Mouse (Mus musculus) testis, postnatal 14 days (tissue): ENCODE data around the gene Dnah11.

ENCODE experiments used
- DNase-seq: peaks from one replicate; pipeline ENCODE4 v3.0.0; 2021; ENCODE audit warnings: low spot score

Dnah11 gene

DNA sequence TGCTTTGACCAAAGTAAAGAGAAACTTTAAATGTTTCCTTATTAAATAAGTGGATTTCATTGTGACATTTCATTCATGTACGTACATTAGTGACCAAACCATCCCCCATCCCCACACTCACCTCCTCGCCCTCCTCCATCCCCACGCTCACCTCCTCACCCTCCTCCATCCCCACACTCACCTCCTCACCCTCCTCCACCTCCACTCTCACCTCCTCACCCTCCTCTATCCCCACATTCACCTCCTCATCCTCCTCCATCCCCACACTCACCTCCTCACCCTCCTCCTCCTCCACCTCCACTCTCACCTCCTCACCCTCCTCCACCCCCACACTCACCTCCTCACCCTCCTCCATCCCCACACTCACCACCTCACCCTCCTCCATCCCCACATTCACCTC is 337.6 kb downstream of the Dnah11 start:
- DNase-seq, result no peak

DNA sequence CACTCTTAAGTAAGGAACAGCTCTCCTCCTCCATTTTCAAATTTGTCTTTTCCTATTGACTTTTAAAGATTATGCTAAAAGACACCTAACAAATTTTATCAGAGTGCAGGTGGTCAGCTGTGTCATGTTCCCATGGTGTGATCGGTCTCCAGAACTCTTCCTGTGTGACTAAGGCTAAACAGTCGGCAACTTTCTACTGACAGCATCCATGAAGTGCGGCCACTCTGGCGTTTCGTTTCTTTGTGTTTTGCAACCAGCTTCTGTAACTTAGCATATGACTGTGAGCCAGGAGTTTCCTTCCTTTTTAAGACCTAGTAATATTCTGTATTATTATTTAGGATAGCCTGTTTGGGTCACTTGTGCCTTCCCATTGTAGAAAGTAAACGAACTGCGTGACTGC is 338.0 kb downstream of the Dnah11 start:
- no peak for DNase-seq

DNA sequence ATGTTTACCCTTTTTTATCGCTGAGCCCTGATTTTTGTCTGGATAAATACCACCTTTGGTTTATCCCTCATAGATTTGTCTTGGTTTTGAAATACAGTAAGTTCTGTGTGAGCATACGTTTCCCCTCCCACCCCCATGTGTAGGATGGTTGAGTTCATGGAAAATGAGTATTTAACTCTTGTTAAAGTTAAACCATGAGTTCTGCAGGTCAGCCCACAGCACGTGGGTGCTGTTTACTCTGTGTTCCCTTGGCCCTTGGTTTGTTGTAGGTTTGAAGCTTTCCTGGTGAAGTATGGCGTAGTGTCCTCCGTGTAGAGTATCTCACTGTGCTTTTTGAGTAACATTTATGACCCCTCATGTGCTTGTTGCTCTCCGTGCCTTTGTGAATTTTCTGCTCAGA is 341.0 kb downstream of the Dnah11 start:
- no peak for DNase-seq

DNA sequence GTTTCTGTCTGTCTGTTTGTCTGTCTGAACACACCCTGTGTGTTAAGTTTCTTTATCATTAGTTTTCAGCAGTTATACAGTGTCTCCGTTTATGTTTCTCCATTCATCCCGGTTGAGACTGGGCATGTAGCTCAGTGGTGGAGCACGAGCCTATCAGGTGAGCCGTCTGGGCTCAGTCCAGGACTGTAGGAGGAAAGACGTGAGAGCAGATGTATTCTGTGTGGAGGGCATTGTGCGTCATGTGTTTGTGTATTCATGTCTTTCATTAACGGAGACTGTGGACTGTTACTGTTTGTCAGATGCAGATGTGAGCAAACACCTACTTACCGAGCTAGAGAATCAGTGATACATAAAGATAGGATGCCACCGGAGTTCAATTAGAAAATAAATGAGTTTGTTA is 341.8 kb downstream of the Dnah11 start:
- DNase-seq, result no peak

DNA sequence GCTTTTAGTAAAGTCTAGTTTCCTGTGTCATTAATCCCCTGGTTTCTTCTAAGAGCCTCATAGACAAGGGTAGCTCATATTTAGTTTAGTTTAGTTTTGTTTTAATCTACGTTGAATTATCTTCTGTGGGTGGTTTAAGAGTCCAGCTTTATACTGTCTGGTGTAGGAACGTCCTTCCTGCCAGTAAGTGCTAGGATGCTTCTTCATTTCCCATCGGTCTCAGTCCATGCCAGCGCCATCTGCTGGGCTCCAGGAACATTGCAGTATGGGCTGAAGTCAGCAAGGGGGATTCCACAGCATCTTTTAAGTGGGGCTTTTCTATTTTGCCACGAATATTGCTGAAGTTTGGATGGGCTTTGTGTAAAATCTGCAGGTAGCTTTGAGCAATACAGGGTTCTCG is 345.5 kb downstream of the Dnah11 start:
- peak; percentile 16 for DNase-seq

DNA sequence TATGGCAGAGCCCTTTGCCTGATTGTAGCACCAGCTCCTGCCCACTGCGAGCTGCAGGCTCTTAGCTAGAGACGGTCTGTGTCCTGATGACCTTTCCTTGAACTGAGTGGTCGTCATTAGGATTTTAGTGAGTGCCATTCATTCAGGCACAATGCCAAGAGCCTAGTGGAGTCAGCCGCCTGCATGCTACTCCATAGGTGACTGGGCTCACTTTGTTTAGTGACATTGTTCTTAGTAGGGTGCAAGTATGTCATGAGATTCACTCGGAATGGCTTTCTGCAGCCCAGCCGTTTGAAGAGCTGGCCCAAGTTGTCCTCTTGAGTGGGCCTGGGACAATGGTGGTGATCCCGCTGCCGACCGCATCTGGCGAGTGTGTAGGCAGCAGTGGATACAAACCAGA is 348.4 kb downstream of the Dnah11 start:
- DNase-seq, result no peak

DNA sequence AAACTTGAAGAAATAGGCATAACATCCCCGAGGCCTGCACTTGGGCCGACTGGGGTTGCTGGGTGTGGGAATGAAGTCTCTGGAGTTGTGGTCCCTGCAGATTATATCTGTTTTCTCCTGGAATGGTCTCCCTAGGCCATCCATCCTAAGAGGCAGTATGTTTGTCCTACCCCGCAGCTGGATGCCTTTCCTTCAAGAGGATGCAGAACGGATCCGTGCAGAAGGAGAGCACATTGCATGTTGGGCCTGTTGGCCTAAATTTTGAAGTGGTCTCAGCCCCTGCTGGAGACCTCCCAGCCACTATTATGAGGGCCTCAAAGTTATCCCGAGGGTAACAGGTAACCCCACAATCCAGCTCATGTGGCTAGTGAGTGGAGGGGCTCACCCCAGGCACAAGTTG is 350.2 kb downstream of the Dnah11 start:
- DNase-seq, result no peak

GRCm38 (mm10) chr12:117844917-117845316 is 353.9 kb downstream of the Dnah11 start:
- DNase-seq, result no peak

DNA sequence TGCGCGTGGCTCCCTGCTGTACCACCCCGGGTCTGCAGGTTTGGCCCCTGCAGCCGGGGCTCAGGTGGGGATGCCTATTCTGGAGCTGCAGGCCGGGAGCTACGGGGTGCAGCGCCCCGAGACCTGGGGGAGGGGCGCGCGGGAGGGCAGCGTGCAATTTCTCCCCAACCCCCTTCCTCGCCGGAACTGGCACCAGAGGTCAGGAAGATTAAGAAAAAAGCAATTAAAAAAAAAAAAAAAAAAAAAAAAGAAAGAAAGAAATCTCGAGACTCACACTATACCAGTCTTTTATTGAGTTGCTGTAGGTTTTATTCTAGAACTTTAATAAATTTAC is 354.8 kb downstream of the Dnah11 start:
- no peak for DNase-seq

- peak; percentile 79 for DNase-seq
Observed at GRCm38 (mm10) chr12:117843302-117844074, 355.4 kb downstream of the Dnah11 start.

GRCm38 (mm10) chr12:117842676-117843075 is 356.2 kb downstream of the Dnah11 start:
- no peak for DNase-seq

GRCm38 (mm10) chr12:117840705-117841104 is 358.1 kb downstream of the Dnah11 start:
- no peak for DNase-seq

DNA sequence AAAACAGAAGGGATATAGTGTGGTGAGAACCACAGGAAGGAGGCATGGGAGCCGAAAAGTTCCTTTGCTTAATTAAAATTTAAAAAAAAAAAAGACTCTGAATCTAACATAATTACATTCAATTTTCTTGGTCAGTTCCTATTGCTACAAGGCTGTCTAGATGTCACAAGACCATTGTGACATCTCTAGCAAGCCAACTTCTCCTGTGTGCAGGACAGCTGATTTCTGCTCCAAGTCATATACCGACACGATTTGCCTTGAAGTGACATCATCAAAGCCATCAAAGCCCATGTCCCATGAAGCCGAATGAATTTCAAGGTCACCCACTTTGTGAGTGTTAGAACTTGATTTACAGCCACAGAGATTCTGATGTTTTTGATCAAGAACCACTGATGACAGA is 361.5 kb downstream of the Dnah11 start:
- no peak for DNase-seq

DNA sequence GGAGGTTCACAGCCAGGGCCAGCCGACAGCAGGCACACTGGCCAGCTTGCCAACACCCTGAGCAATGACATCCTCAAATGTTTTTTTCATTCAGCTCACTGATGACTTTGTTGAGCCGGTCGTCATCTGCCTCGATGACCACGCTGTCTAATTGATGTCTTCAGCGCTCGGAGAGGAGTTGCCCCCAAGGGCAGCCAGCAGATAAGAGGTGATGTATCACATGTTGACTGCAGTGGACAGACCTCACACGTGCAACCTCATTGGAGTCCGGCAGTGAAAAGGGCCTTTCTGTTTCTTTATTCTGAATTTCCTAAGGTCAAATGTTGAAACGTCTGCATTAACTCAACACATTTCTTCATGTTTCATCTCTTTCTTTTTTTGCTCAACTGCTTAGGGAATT is 363.5 kb downstream of the Dnah11 start:
- no peak for DNase-seq

DNA sequence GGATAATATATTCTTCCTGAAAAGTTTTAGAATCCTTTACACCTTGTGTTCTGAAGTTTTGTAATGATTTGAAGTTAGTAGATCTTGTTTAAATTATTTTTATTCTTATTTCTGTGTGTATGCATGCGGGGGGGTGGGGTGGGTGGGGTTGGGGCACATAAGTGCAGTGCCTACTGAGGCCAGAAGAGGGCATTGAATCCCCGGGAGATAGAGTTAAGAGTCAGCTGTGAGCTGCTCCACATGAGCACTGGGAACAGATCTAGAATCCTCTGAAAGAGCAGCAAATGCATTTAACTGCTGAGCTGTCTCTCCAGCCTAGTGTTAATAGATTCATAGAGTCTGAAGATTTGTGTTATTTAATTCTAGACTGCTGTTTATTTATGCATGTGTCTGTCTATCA is 364.2 kb downstream of the Dnah11 start:
- no peak for DNase-seq

DNA sequence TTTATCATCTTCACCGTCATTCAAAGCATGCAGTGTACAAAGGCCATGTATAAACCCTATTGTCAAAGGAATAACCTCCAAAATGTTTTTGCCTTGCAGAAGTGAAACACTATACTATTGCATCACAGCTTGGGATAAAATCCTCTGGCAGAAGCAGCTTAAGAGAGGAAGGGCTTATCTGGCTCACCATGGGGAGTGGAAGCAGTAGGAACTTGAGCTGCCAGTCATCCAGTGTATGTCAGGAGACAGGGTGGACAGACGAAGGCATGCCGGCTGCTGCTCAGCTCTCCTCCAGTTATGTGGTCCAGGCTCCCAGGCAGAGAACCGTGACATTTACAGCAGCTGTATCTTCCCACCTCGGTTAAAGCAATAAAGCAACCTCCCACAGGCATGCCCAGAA is 366.7 kb downstream of the Dnah11 start:
- no peak for DNase-seq

DNA sequence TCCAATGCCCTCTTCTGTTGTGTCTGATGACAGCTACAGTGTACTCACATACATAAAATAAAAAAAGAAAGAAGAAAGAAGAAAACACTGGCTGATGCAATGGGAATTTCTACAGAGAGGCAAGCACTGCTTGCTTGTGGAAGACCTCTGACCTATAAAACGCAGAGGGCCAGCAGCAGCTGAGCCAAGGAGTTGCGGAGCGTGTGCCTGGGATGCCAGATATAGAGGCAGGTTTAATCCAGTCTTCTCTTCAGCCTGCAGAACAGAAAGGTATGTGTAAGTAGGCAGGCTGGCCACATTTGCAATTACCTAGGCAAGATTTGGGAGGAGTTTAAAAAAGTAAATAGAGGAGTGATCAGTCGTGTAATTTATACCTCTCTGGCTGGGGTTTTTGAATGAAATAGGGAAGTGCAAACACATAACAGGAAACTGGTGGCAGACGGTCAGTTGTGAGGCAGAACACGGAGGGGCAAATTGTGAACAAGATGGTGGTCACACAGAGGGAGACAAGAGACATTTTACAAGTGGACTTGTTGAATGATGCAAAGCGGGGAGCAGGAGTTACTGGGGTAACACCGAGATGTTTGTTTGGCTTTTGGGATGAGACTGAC is 367.4 kb downstream of the Dnah11 start:
- no peak for DNase-seq

- no peak for DNase-seq
Observed at GRCm38 (mm10) chr12:117828350-117828749, 370.5 kb downstream of the Dnah11 start.
